Mouse (Mus musculus) kidney, adult 2 months (tissue): Measurements from ENCODE around the gene Cstb. TPM values are rescaled to one million over a fixed set of nuclear protein-coding genes. Genes with fewer than 3 reads are reported as not detected.
A peak's percentile ranks its signal among the peaks of the same experiment; 100 is the strongest.

Source experiments
- DNase-seq: peaks from one replicate; pipeline ENCODE4 v3.0.0; 2021
- H3K27ac ChIP-seq: fragments of 200-500 bp; 2 replicates; pipeline ENCODE4 v1.5.1; 2012; ENCODE audit warnings: low read depth, low read length, control low read depth, inconsistent platforms; ENCODE audit not compliant: insufficient read depth
- H3K27me3 ChIP-seq: fragments of 200-500 bp; replicated peaks from 2 replicates; pipeline ENCODE4 v1.6.1; 2012; ENCODE audit warnings: mild to moderate bottlenecking, moderate library complexity, low read length, inconsistent platforms; ENCODE audit not compliant: control insufficient read depth, insufficient read depth
- H3K36me3 ChIP-seq: fragments of 200-500 bp; 2 replicates; pipeline ENCODE4 v1.6.1; 2012; ENCODE audit warnings: mild to moderate bottlenecking, moderate library complexity, low read length, inconsistent platforms; ENCODE audit not compliant: control insufficient read depth, insufficient read depth
- H3K4me1 ChIP-seq: fragments of 200-500 bp; 2 replicates; pipeline ENCODE4 v1.6.1; 2011; ENCODE audit warnings: low read length; ENCODE audit not compliant: control insufficient read depth, insufficient read depth
- H3K4me3 ChIP-seq: fragments of 200-500 bp; 2 replicates; pipeline ENCODE4 v1.5.1; 2011; ENCODE audit warnings: mild to moderate bottlenecking, low read depth, low read length, control low read depth; ENCODE audit not compliant: insufficient read depth
- CTCF ChIP-seq: fragments of 200-500 bp; conservative IDR thresholded peaks from 2 replicates; pipeline ENCODE4 v1.5.1; 2011; ENCODE audit warnings: low read depth, mild to moderate bottlenecking, control low read depth, low read length, moderate library complexity, mixed read lengths; ENCODE audit not compliant: insufficient read depth, insufficient read length
- POLR2A ChIP-seq: fragments of 200-500 bp; IDR thresholded peaks from one replicate; pipeline ENCODE4 v1.6.1; 2011; ENCODE audit warnings: low read depth, low read length, control low read depth
- WGBS: fragments of 180-500 bp; shearing (Covaris S2); methylation state at CpG from one replicate; pipeline ENCODE4 v1.1.7; 2018; 5-methylcytosine and 5-hydroxymethylcytosine counted together
- polyA plus RNA-seq: library from polyadenylated mRNA; depleted of rRNA; stranded (reverse); fragments of >200 nt; gene quantifications from 2 replicates; pipeline ENCODE4 v1.2.3, GENCODE M21; 2012

The Cstb gene
- polyA plus RNA-seq, 1 experiment: 115 TPM

- Histone ChIP-seq H3K4me3 (no peak overlapping the region), H3K36me3 (no peaks in the 10 kb centered on the region), H3K4me1 (peaks cover 2% of the 10 kb centered on the region; the same call in 1 of the 2 replicates), H3K27ac (no peak overlapping the region), H3K27me3 (no peaks in the 10 kb centered on the region)
- TF ChIP-seq CTCF (peak; percentile 91), POLR2A (no peak)
- WGBS: 4% methylated on average over 18 of the region's 18 CpGs
- DNase-seq: peak; percentile 85
These were observed 33.4 kb upstream of the Cstb start for GRCm38 (mm10) chr10:78392072-78392471.

- peaks cover 2% of the 10 kb centered on the region; the same call in 1 of the 2 replicates for H3K4me1 ChIP-seq
- no peak overlapping the region for H3K27ac ChIP-seq
- no peaks in the 10 kb centered on the region for H3K27me3 ChIP-seq
- DNase-seq: no peak
- H3K4me3 ChIP-seq: no peak overlapping the region
- WGBS: 94% methylated on average over 3 of the region's 3 CpGs
- H3K36me3 ChIP-seq: no peaks in the 10 kb centered on the region
- no peak for TF ChIP-seq CTCF
- TF ChIP-seq POLR2A: no peak
These were observed 30.1 kb upstream of the Cstb start for GRCm38 (mm10) chr10:78395377-78395776.

GRCm38 (mm10) chr10:78395819-78396624, 29.4 kb upstream of the Cstb start:
- WGBS: 12% methylated on average over 17 of the region's 17 CpGs
- peak; percentile 92 for DNase-seq
- Histone ChIP-seq H3K27ac (no peak overlapping the region), H3K36me3 (no peaks in the 10 kb centered on the region), H3K4me3 (no peak overlapping the region), H3K4me1 (peaks cover 2% of the 10 kb centered on the region; the same call in 1 of the 2 replicates), H3K27me3 (no peaks in the 10 kb centered on the region)
- no peak for TF ChIP-seq POLR2A
- peak; percentile 78 for TF ChIP-seq CTCF

DNA sequence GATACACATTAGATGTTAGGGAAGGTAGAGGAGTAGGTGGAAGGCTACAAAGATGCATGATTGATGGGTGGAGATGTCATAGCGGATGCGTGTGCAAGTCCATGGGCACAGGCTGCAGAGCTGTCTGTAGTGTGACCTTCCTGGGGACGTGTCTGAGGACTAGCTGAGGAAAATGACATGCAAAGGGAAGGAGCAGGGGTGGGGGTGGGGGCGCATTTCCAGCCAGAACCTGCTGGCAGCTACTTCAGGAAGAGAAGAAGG, 28.9 kb upstream of the Cstb start:
- peaks cover 2% of the 10 kb centered on the region; the same call in 1 of the 2 replicates for H3K4me1 ChIP-seq
- no peak for TF ChIP-seq POLR2A
- WGBS: 49% methylated on average over 4 of the region's 4 CpGs
- H3K27me3 ChIP-seq: no peaks in the 10 kb centered on the region
- H3K27ac ChIP-seq: no peak overlapping the region
- no peak overlapping the region for H3K4me3 ChIP-seq
- no peaks in the 10 kb centered on the region for H3K36me3 ChIP-seq
- DNase-seq: no peak

- WGBS: 40% methylated on average over 17 of the region's 17 CpGs
- H3K27me3 ChIP-seq: no peaks in the 10 kb centered on the region
- H3K4me3 ChIP-seq: no peak overlapping the region
- TF ChIP-seq POLR2A (no peak), CTCF (no peak)
- DNase-seq: peak; percentile 64
- no peaks in the 10 kb centered on the region; the same call in 1 of the 2 replicates for H3K4me1 ChIP-seq
- H3K27ac ChIP-seq: no peak overlapping the region
- H3K36me3 ChIP-seq: no peaks in the 10 kb centered on the region; the same call in 1 of the 2 replicates
These were observed 26.3 kb upstream of the Cstb start for GRCm38 (mm10) chr10:78399090-78399657.

GRCm38 (mm10) chr10:78401127-78401526, 24.3 kb upstream of the Cstb start:
- 53% methylated on average over 2 of the region's 2 CpGs for WGBS
- DNase-seq: peak; percentile 44
- Histone ChIP-seq H3K27ac (no peak overlapping the region), H3K4me1 (no peaks in the 10 kb centered on the region; the same call in 1 of the 2 replicates), H3K4me3 (no peak overlapping the region), H3K27me3 (no peaks in the 10 kb centered on the region), H3K36me3 (peaks cover under 1% of the 10 kb centered on the region; the same call in 1 of the 2 replicates)
- no peak for TF ChIP-seq POLR2A
- no peak for TF ChIP-seq CTCF

- peaks cover 2% of the 10 kb centered on the region; the same call in 1 of the 2 replicates for H3K36me3 ChIP-seq
- 93% methylated on average over 14 of the region's 14 CpGs for WGBS
- H3K4me3 ChIP-seq: no peak overlapping the region
- no peak for DNase-seq
- no peak overlapping the region for H3K27ac ChIP-seq
- H3K4me1 ChIP-seq: no peaks in the 10 kb centered on the region; the same call in 1 of the 2 replicates
- no peaks in the 10 kb centered on the region for H3K27me3 ChIP-seq
- TF ChIP-seq CTCF (no peak), POLR2A (no peak)
These were observed 23.1 kb upstream of the Cstb start for GRCm38 (mm10) chr10:78402301-78402922.
